Mouse (Mus musculus) brain, embryonic 14.5 days (tissue): ENCODE results near the gene Hist2h2aa2.

Source experiments
- CTCF ChIP-seq: fragments of 200-500 bp; IDR thresholded peaks from 2 replicates; pipeline ENCODE4 v1.5.1; 2012; ENCODE audit warnings: inconsistent platforms, mild to moderate bottlenecking, moderate library complexity, borderline replicate concordance; ENCODE audit not compliant: insufficient read depth, insufficient read length; ENCODE audit errors: extremely low read depth
- POLR2A ChIP-seq: fragments of 200-500 bp; IDR thresholded peaks from 2 replicates; pipeline ENCODE4 v1.6.1; 2012; ENCODE audit warnings: mild to moderate bottlenecking, inconsistent platforms, borderline replicate concordance; ENCODE audit not compliant: poor library complexity, insufficient read depth, insufficient read length, severe bottlenecking; ENCODE audit errors: extremely low read depth

- TF ChIP-seq POLR2A, result no peak
- TF ChIP-seq CTCF, result no peak
These were observed 23.7 kb upstream of the Hist2h2aa2 start for GRCm38 (mm10) chr3:96263558-96264403.
